Mouse (Mus musculus) thymus, adult 18-20 months (tissue): ENCODE results near the gene Cntrl.

Experiments used
- DNase-seq, 2 experiments: peaks; one replicate each; pipeline ENCODE4 v3.0.0; 2022; ENCODE audit warnings: mixed read lengths in 2 of 2

The Cntrl gene

DNA sequence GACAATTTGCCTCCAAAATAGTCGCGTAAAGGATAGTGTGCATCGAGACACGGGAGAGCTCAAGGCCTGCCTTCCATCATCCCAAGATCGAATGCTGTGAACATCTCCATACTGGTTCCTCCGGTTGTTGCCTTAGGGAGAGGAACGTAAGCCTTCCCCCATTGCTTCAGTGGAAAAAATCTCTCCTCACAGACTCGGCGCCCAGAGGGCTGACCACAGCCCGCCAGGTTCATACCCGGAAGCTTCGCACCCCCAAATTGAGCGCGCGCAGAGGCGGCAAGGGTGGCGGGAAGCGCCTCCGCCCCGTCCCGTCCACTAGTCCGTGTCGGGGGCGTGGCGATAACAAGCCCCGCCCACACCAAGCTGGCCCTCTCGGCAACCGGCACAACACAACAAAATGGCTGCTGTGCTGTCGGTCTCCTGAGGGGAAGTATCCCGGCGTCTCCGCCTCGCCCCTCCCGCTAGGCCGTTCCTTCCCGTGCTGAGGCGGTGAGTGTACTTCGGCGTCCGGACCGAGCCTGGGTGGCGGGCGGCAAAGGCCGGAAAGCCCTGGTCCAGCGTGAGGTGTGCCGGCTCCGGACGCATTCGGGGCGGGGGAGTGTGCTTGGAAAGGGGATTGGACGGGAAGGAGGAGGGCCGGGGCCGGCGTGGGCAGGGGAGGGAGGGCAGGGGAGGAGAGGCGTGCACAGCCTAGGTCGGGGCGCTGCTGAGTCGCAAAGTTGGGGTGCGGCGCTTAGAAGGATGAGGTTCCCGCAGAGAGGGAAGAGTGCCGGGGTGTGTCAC, at the start of gene Cntrl:
Gene Cntrl (plus strand): TSS at position 352 of the 783 bp plus-strand sequence.
- peak; percentile 88 to 91 for DNase-seq

GRCm38 (mm10) chr2:35060256-35060655, 49.0 kb upstream of the Cntrl start:
- DNase-seq = no peak

DNA sequence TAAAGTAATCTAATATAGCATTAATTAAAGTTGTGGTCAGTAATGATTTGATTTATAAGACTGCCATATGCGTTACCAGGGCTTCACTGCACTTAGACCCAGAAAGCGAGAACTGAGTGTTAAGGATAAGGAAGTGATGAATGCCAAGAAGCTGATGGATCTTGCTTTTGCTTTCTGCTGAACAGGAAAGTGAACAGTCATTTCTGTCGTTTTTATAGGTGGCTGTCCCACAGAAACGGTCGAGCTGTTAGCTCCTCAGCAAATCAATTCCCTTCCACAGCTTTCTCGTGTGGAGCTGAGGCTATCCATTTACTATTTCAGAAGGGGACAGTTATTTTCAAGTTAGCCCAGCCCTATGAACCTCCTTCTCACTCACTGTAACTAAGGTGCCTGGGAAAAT, 48.4 kb upstream of the Cntrl start:
- no peak for DNase-seq

- DNase-seq = no peak
Observed at GRCm38 (mm10) chr2:35061338-35061737, 48.0 kb upstream of the Cntrl start, which contains the start of gene Hc. TSS of gene Hc (minus strand) at chr2:35061438.

DNA sequence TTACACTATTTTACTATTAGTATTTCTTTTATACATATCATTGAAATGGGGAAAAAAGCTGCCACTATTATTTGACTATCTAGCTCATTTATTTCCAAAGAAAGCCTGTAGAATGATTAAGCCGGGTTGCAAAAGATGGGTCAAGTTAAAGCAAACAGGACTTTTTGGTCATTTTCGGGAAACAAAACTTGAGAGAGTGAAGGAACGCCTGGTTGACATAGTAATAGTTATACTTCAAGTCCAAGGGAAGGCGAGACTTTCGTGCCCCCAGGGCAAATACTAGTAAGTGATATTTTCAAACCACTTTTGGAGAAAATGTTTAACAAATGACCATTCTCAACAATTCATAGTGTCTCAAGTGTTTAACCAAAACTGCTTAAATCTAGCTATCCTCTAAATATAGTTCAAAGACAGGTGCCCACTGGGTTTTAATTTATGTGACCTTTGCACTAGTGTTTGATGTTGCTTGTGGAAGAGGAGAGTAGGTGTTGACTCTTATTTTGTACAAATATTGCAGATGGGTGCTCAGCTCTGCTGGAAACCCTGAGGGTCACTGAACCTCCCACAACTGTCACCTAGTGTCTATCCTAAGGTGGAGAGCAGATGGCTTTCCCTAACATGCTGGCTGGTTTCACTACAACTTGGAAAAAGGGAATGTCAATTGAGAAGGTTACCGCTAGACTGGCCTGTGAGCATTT, 45.8 kb upstream of the Cntrl start:
- DNase-seq = no peak

- no peak for DNase-seq
Observed at GRCm38 (mm10) chr2:35066525-35067082, 42.7 kb upstream of the Cntrl start.

DNA sequence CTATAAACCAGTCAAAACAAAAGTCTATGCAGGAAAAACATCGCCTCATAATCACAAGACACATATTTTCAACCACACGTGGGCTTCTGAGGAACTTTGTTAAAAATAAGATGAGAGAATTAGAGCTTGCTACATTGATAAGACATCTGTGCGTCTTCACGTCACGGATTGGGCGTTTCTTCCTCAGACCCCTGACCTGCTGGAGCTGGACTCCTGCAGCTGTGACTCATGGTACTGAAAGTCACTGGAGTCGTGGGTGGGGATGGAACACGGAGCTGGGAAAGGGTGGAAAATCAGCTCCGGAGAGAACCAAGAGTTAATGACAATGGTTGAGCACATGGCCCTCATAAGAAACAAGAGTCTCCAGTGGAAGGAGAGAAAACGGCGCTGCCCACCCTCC, 42.2 kb upstream of the Cntrl start:
- DNase-seq = no peak

DNA sequence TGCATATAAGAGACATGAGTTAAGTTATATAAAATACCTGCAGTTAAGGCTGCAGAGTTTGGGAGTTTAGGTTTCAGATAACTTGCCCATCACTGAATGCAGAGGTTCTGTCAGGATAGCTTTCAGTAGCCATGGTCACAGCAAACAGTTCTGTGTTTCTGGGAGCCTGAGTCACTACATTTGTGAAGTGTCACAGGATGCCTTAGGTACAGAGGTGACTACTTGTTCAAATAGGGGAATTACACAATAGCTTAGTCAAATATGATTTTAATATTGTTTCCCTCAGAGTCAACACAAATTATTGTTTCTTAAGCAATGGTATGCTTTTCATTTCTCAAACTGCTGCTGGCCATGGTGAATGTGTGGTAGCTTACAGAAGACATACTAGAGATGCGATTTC, 40.2 kb upstream of the Cntrl start:
- no peak for DNase-seq

DNA sequence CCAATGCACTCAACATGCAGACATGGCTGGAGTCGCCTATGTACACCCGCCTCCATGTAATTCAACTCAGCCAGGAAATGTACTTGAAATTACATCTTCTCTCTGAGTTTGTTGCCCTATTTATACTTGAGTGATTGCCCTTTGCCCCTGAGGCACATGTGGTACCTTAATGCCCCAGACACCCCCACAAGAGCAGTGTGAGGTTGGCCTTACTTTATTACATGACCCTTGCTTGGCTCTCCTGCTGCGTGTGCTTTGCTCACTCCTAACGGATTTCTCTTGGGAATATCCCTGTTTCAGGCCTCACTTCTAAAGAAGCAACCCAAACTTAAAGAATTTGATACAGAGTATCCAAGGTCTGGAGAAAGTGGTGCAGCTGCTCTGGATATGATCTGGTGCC, 39.0 kb upstream of the Cntrl start:
- no peak for DNase-seq

GRCm38 (mm10) chr2:35072547-35072946, 36.7 kb upstream of the Cntrl start:
- no peak for DNase-seq

GRCm38 (mm10) chr2:35074328-35074727, 35.0 kb upstream of the Cntrl start:
- DNase-seq = no peak

GRCm38 (mm10) chr2:35079166-35079565, 30.1 kb upstream of the Cntrl start:
- DNase-seq = no peak

DNA sequence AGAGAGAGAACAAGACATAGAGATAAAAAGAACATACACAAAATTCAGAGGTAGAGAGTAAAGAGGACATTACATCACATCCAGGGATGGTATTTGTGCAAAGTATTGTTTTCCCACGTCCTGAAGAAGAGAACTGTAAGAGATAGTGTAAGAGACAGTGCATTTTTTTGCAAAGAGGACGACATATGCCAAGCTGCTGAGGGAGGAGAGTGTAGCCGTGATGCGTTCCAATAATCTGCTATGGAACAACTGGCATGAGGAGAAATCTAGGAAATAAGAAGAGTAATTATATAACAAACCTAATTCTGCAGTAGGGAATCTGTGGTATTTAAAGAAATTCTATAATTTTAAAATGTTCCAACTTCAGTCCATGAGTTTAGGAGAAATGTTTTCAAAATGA, 21.9 kb upstream of the Cntrl start:
- DNase-seq = no peak

DNA sequence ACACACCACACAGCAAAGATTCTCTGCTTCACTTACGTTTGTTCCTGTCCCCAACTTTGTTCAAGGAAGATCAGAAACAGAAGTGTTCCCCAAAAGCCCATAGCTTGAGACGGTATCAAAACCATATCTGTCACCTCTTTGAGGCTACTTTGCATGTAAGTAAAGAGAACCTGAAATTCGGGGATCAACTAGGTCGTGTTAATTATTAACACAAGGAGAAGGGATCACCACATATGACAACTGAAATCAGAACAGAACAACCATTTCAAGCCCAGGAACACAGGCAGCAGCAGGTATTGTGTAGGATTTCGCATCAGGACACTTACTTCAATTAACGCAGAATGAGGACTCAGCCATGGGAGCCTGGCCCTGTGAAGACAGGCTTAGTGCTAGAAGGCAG, 8.8 kb upstream of the Cntrl start:
- no peak for DNase-seq

- DNase-seq = no peak
Observed at GRCm38 (mm10) chr2:35101443-35101842, 7.8 kb upstream of the Cntrl start, which contains the start of gene AI182371. TSS of gene AI182371 (minus strand) at chr2:35101543.

DNA sequence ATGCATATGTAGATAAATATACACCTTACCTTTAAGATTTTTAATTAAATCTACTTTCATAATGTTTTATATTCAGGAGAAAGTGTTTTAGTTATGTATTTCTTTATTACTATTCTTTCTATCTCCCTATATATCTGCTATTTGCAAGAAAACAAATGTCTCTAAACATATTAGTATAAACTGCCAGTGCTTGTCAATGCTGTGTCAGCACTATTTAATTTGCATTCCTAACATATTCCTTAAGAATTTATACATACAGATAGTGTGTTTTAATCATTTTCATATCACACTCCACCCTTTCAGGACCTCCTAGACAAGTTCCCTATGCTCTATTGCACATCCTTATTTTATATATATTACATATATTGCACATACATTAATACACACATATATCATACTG, 6.5 kb upstream of the Cntrl start:
- DNase-seq = no peak

DNA sequence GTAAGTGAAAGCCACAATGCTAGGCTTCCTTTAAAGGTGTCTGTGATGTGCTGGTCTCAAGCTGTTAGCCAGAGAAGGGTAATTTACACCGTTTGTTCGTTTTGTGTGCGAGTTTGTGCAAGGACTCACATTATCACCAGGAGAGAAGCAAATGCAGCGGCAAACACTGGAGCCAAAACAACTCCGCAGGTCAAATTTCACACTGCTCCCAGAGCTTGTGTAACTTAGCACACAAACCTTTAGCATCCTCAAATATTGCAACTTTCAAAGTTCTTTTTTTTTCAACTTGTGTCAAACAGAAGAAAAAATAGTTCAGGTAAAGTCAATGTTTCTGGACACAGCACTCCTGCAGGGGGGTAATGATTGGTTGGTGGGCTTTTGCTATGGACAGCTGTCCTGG, 5.7 kb upstream of the Cntrl start:
- DNase-seq = no peak

DNA sequence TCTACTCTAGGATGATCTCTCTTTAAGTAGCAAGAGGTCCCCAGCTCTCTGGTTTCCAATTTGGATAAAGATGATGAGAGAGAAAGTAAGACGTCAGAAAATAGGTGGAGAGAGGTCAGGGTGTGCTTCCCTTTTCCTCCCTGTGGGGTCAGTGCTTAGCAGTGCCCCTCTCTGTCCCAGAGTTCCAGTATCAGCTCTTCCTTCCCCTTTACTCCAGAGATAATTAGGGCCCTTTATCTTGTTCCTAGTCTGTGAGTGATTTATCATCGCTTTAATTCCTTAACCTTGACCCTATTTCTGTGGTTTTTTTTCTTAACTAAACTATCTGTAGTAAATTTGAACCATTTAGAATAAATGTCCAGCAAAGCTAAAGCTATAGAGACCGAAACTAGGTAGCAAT, 4.4 kb upstream of the Cntrl start:
- no peak for DNase-seq

- no peak for DNase-seq
Observed at GRCm38 (mm10) chr2:35107984-35108635, 1.2 kb upstream of the Cntrl start.

DNA sequence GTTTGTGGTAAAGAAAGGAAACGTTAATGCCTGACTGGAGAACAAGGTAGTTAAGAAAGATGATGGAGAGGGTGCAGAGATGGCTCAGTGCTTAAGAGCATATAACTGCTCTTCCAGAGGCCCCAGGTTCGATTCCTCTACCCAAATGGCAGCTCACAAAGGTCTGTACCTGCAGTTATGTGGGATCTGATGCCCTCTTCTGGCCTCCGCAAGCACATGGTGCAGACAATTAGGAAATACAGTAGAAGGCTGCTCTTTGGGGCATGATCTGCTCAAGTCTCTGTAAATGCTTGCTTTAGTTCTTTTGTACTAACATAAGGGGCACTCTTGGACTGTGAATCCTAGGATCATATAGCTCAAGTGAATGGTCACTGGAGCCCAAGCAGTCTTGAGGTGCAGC, 580 bp upstream of the Cntrl start:
- DNase-seq = peak; percentile 16 to 61

DNA sequence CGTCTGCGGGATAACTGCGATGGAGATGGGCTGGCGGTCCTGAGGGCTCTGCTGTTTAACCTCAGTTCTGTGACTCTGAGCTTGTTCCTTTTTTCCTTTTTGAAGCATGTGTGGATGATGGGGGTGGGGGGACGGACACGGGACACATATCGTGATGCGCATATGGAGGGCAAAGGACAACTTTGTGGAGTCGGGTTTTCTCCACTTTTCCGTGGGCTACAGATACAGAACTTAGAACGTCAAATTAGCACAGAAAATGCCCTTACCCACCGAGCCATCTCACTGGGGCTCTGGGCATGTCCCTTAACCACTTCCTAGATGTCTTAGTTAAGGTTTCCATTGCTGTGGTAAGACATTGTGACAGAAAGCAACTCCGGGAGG, 622 bp downstream of the Cntrl start:
- no peak for DNase-seq

DNA sequence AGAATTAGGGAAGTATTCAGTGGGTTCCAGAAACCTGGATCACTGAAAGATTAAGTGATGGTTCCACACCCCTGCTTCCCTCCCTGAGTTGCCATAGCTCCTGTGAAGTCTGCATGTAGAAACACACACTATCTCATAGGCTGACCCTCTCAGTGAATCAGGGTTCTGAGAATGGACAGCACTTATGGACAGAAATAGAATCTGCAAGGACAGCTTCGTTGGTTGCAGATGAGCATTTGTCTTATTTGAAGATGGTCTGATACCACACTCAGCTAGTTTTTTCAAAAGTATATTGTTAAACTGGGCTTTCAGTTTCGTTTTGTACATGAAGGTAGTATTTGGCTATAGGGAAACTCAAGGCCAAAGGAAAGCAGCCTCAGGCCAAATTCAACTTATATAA, 1.2 kb downstream of the Cntrl start:
- DNase-seq = no peak

- no peak for DNase-seq
Observed at GRCm38 (mm10) chr2:35124716-35125115, 15.4 kb downstream of the Cntrl start.

- DNase-seq = no peak
Observed at GRCm38 (mm10) chr2:35131491-35131890, 22.2 kb downstream of the Cntrl start.
